Mouse (Mus musculus) embryonic stem cell, embryonic (primary cell): ENCODE results near the gene Clspn.

ENCODE experiments used
- CTCF ChIA-PET, 4 experiments: fragments of 300-600 bp in 2 of 4; fragments of 350-600 bp in 2 of 4; sonication (Branson Sonifier 250); formaldehyde crosslinking; loops; one replicate each; lab custom pipeline; 2022; ENCODE audit warnings: inconsistent platforms in 2 of 4; lab: Charles Lee
- POLR2A ChIA-PET, 4 experiments: fragments of 300-600 bp in 2 of 4; fragments of 350-600 bp in 2 of 4; sonication (Branson Sonifier 250); formaldehyde crosslinking; loops; one replicate each; lab custom pipeline; 2022; ENCODE audit warnings: antibody characterized with exemption in 4 of 4, inconsistent platforms in 1 of 4; lab: Charles Lee

Clspn gene

DNA sequence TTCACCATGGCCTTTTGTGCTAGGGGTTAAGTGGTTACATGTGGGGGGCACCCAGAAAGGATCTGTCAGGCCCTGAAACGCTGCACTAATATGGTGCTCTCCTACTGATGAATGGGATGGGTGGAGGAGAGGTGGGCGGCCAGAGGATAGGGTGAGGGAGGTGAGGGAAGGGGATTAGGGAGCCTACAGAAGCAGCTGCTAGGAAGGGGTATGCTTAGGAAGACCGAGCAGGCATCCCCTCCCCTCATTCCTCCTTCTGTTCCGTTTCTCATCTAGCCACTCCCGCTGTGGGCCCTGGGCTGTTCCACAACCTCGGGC lies 45.7 kb downstream of the Clspn start:
- CTCF ChIA-PET, result interaction anchor here (0.5 to 5.6 kb wide), 10 partner anchors 16 to 390 kb away, joined by 3 to 48 read pairs (median 4); no protein-coding TSS in a partner anchor

DNA sequence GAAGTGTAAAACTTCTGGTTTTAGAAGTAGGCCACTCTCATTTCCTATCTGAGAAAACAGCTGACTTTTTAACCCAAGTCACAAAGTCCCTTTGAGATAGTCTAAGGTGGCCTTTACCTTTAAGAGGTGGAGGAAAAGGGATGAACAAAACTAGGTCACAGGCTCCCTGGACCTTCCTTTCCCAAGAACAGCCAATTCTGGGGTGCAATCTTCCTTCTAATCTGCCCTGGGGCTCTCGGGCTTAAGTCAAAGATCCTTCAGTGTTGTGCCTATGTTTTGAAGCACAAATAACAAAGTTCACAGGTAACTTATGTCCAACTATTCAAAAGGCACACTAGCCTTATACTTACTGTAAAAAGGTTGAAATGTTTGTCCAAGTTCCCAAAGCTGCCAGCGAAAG lies 47.4 kb downstream of the Clspn start:
- CTCF ChIA-PET, result interaction anchor here in 2 of 4 experiments (0.7 to 5.6 kb wide), 2 partner anchors 136 to 235 kb away, joined by 3 to 48 read pairs; no protein-coding TSS in a partner anchor
- POLR2A ChIA-PET, result interaction anchor here (0.6 to 1.5 kb wide), 5 partner anchors 8 to 279 kb away, joined by 3 to 4 read pairs (median 3); partner anchors contain the start of gene Psmb2 (in 1 of the 4)

More for the DNA sequence above, 45.7 kb downstream of the Clspn start:
- POLR2A ChIA-PET, result interaction anchor here (0.6 to 2.7 kb wide), 7 partner anchors 12 to 598 kb away, joined by 3 to 9 read pairs (median 4); partner anchors contain the start of gene Psmb2 (in 2 of the 4)

DNA sequence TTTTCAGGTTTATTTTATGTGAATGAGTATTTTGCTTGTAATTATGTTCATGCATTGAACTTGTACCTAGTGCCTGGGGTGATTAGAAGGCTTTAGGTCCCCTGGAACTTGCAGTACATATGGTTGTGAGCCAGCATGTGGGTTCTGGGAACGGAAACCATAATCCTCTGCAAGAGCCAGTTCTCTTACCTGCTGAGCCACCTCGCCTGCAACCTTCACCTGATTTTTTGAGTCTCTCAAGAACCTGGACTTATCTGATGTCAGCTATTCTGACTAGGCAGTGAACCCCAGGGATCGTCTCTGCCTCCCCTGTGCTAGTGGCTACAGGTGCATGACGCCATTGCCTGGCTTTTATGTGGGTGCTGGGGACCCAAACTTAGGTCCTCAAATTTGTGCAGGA lies 49.0 kb downstream of the Clspn start:
- ChIA-PET CTCF (interaction anchor here in 1 of 4 experiments (1.0 kb wide), 1 partner anchor 234 kb away, joined by 3 read pairs; no protein-coding TSS in a partner anchor), POLR2A (interaction anchor here in 3 of 4 experiments (0.6 to 0.8 kb wide), 3 partner anchors 49 to 1110 kb away, joined by 3 to 4 read pairs (median 3); partner anchors contain the start of gene Clspn (in 1 of the 3))

DNA sequence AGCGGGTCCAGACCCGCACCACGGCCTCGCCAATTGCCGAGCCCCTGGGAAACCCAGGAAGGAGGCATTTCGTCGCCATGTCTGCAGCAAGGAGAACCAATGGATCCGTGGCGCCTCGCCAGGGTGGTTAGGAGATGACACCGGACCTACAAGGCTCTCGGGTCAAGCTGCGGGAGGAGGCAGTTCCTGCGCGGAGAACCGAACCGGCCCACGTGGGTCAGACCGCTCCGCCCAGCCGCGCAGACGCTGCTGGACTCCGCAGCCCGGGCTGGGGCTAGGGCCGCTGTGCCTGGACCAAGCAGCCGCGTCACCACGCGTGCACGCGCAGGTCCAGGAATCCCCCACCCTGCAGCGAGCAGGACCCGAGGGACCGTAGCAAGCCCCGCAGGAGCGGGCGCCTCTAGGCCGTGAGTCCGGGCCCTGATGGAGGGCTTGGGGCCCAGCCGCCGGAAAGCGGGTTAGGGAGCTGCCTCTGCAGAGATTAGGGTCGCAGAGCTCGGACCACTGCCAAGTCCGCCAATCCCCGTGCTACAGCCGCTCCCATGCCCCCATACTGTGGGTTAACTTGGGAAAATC lies 53.0 kb downstream of the Clspn start, which contains the start of gene 5730409E04Rik:
Gene 5730409E04Rik, plus strand, starts transcription at position 213 of the 576 bp plus-strand sequence.
- ChIA-PET CTCF (interaction anchor here (0.5 to 1.7 kb wide), 13 partner anchors 9 to 833 kb away, joined by 3 to 8 read pairs (median 3); partner anchors contain the start of genes AU040320 (in 1 of the 4) and Ncdn (in 1 of the 4)), POLR2A (interaction anchor here (0.5 to 3.0 kb wide), 19 partner anchors 10 to 383 kb away, joined by 3 to 16 read pairs (median 4); partner anchors contain the start of genes AU040320 (in 1 of the 4), Ago3 (in 1 of the 4), Clspn (in 1 of the 4) and Ncdn (in 1 of the 4))

DNA sequence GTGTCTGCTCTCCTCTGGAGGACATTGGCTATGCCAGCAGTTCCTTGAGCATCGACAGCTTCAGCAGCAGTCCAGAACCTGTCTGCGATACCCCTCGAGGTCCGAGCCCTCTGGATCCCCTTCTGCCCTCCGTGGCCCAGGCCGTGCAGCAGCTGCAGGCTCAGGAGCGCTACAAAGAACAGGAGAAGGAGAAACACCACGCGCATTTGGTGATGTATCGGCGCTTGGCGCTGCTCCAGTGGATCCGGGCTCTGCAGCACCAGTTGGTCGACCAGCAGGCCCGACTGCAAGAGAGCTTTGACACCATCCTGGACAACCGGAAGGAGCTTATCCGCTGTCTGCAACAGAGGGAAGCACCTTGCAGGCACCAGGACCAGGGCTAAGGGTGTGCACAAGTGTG lies 55.3 kb downstream of the Clspn start:
- CTCF ChIA-PET, result no interaction called here

DNA sequence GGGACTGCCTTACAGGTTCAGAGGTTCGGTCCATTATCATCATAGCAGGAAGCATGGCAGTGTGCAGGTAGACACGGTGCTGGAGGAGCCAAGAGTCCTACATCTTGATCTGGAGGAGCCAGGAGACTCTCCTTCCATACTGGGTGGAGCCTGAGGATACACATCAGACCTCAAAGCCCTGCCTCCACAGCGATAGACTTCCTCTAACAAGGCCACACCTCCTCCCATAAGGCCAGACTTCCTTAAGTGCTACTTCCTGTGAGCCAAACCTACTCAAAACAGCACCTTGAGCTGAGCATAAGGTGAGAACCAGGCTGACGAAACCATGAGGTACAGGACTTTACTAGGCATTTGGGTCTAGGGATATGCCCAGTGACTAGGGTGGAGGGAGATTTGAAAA lies 59.6 kb downstream of the Clspn start:
- POLR2A ChIA-PET, result interaction anchor here in 1 of 4 experiments (0.8 kb wide), 1 partner anchor 10 kb away, joined by 3 read pairs; no protein-coding TSS in a partner anchor
- CTCF ChIA-PET, result no interaction called here

More for the DNA sequence above, 55.3 kb downstream of the Clspn start:
- POLR2A ChIA-PET, result interaction anchor here in 3 of 4 experiments (0.6 to 2.6 kb wide), 8 partner anchors 8 to 140 kb away, joined by 3 to 11 read pairs (median 3); partner anchors contain the start of gene Psmb2 (in 1 of the 3)

DNA sequence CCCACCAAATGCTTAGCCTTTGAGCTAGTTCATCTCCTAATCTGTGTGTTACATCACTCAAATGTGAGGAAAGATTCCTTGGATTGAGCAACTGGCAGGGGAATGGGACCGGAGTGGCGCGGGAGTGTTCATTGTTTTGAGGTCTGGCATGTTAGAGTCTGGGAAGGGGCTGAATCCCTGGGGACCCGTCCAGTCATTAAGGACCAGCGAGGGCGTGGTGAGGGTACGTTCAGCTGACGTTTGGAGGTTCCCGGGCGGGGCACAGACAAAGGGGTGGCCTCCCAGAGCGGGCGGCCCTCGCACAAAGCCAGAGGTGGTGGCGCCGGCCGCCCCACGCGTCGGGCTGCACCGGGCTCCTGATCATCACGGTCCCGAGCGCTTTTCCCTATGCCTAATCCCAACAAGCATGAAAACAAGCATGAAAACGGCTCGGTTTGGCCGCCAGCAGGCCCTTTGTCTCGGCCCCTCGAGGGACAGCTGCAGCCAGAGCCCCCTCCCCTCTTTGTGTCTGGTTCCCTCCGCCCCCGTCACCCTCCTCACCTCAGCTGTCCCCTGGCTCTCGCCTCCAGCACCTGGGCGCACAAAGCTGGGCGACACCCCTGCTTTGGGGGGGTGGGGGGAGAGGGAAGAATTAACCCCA lies 63.1 kb downstream of the Clspn start:
- CTCF ChIA-PET, result interaction anchor here in 2 of 4 experiments (0.6 to 1.4 kb wide), 5 partner anchors 9 to 894 kb away, joined by 3 to 6 read pairs (median 5); no protein-coding TSS in a partner anchor

DNA sequence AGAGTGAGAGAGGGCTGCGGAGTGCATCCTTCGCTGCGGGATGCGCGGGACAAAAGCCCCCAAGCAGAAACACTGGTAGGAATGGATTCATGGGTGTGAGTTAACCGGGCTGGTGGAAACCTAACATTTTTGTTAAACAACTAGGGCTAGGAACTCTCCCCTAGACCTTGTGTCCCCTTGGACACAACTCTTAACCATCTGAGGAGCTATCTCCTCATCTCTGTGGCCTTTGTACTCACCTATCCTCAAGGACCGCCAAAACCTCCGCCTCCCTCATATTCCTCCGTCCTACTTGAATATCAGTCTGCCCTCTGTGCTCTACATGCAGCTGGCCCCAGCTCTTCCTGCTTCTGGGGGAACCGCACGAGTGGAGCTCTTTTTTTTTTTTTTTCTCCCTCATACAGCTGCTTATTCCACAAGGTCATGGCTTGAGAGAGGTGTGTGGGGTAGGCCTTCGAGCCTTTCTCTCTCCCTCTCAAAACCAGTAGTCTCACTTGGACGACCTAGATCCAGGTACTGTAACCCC lies 63.7 kb downstream of the Clspn start:
- ChIA-PET CTCF (interaction anchor here in 2 of 4 experiments (1.3 to 1.4 kb wide), 3 partner anchors 10 to 20 kb away, joined by 3 to 5 read pairs (median 4); no protein-coding TSS in a partner anchor), POLR2A (interaction anchor here in 2 of 4 experiments (0.6 to 2.7 kb wide), 6 partner anchors 10 to 133 kb away, joined by 3 to 11 read pairs (median 6); partner anchors contain the start of genes 5730409E04Rik (in 2 of the 2), AU040320 (in 1 of the 2), Ncdn (in 1 of the 2) and Psmb2 (in 1 of the 2))

More for the DNA sequence above, 63.1 kb downstream of the Clspn start:
- POLR2A ChIA-PET, result interaction anchor here in 2 of 4 experiments (0.6 to 2.7 kb wide), 7 partner anchors 9 to 134 kb away, joined by 3 to 11 read pairs (median 4); partner anchors contain the start of genes 5730409E04Rik (in 2 of the 2), AU040320 (in 1 of the 2), Ncdn (in 1 of the 2) and Psmb2 (in 1 of the 2)

DNA sequence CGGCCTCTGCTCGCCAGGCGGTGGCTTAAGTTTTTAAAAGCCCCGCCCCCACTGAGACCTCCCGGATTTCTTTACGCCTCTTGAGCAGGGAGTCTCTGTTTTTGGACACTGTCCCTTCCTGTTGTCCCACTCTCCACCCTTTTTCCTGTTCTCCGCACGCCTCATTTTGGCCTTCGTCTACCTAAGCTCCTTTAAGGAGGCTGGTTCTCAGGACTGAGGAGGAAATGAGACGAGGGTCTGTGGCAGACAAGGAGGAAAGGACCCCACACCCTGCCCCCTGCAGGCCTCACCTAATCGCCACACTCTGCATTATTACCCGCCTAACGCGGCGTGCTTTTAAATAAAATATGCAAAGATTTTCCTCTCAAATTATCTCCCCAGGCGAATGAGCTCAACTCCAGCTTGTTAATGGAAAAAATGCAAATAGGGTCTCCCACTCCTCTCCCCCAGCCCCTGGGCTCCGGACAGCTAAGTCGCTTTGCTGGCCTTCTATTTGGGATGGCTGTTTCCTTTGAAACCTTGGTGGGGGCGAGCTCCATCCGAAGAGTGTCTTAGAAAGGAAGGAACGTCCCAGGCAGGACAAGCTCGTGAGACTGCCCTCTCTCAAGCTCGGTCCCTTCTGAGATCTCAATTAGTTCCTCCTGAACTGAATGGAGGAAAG lies 70.4 kb downstream of the Clspn start:
- ChIA-PET POLR2A (interaction anchor here in 2 of 4 experiments (0.8 to 1.4 kb wide), 5 partner anchors 9 to 126 kb away, joined by 3 to 7 read pairs (median 3); partner anchors contain the start of genes 5730409E04Rik (in 1 of the 2), AU040320 (in 1 of the 2), Clspn (in 1 of the 2) and Ncdn (in 1 of the 2)), CTCF (interaction anchor here in 3 of 4 experiments (0.6 to 1.4 kb wide), 7 partner anchors 9 to 365 kb away, joined by 3 to 4 read pairs (median 3); no protein-coding TSS in a partner anchor)

DNA sequence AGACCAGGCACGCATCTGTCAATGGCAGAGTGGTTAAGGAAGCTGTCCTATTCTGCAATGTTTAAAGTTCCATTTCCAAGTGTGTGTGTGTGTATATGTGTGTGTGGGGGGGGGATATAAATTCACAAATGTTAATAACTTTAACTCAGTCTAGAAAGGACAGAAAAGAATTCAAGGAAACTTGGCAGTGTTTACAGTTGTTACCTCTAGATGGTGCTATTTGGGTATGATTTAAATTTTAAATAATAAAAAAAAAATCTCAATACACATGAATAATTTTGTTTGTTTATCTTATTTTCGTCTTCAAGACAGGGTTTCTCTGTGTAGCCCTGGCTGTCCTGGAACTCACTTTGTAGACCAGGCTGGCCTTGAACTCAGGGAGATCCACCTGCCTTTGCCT lies 75.2 kb downstream of the Clspn start:
- CTCF ChIA-PET, result interaction anchor here in 2 of 4 experiments (0.6 to 0.7 kb wide), 3 partner anchors 35 to 224 kb away, joined by 3 read pairs; no protein-coding TSS in a partner anchor
- POLR2A ChIA-PET, result no interaction called here

DNA sequence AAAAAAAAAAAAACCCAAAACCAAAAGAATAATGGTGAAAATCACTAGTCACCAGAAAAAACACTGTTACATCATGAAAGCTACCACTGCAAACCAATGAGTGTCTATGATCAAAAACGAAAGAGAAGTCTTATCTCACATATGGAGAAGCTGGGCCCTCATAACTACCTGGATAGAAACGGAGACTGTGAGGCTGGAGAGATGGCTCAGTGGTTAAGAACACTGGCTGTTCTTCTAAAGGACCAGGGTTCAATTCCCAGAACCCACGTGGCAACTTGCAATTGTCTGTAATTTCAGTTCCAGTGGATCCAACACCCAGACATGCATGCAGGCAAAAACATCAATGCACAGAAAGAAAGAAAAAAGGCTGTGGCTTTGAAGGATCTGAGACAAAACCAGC lies 75.9 kb downstream of the Clspn start:
- ChIA-PET POLR2A (no interaction called here), CTCF (interaction anchor here in 2 of 4 experiments (0.6 kb wide), 2 partner anchors 224 to 478 kb away, joined by 3 to 5 read pairs; no protein-coding TSS in a partner anchor)

DNA sequence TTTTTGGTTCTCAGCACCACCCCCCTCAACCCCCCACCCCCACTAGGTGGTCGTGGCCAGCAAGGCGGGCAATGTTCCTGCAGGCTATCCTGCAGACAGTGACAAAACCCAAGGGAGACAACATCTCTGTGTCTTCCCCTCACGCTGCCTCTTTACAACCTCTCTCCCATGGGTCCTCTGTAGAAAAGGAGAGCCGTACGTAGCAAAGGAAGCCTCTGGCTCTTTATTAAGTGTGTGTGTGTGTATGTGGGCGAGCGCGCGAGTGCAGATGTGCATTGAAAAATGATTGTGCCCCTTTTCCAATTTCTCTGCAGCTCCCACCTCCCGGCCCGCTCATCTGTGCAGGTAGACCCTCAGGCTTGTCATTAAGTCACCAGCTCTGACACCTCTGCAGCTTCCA lies 79.6 kb downstream of the Clspn start:
- POLR2A ChIA-PET, result interaction anchor here in 2 of 4 experiments (0.6 to 1.7 kb wide), 4 partner anchors 9 to 159 kb away, joined by 3 to 13 read pairs (median 3); partner anchors contain the start of gene Psmb2 (in 1 of the 2)
- CTCF ChIA-PET, result interaction anchor here in 2 of 4 experiments (0.6 to 1.4 kb wide), 2 partner anchors 9 to 82 kb away, joined by 3 to 6 read pairs; no protein-coding TSS in a partner anchor

DNA sequence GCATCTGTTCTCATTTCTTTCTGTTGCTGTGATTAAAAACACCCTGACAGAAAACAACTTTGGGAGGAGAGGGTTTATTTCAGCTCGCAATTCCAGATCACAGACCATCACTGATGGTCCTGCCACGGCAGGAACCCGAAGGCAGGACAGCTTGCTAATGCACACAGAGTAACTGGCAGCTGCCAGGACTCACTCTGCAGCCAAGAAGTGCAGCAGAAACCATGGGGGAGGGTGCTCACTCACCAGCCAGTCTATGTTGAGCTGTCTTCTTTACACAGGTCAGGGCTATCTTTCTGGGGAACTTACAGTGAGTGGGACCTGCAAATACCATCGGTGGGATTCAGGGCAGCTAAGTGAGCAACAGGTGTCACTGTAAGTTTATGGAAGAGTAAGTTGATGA lies 80.7 kb downstream of the Clspn start:
- POLR2A ChIA-PET, result interaction anchor here in 1 of 4 experiments (0.6 to 1.7 kb wide), 2 partner anchors 11 to 40 kb away, joined by 3 to 10 read pairs; partner anchors contain the start of gene Psmb2
- CTCF ChIA-PET, result interaction anchor here in 1 of 4 experiments (1.4 kb wide), 1 partner anchor 10 kb away, joined by 3 read pairs; no protein-coding TSS in a partner anchor

DNA sequence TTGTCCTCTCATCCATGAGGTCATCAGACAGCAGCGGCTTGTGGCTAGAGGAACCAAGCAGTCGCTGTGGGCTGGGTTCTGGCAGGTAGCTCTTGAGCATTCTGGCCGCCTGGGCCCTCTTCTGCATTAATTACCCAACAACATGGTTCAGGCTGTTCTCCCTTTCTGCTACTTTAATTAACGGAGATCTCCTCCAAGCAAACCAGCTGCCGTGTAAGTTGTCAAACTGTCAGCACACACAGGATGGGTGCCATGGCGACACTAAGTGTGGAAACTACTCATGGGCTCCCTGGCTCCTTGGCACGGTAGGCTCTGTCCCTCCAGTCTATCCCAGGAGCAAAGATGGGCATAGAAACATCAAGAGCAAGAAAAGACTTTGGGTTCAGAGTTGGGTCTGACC lies 82.6 kb downstream of the Clspn start:
- CTCF ChIA-PET, result no interaction called here
- POLR2A ChIA-PET, result interaction anchor here in 2 of 4 experiments (0.7 to 1.0 kb wide), 2 partner anchors 29 to 106 kb away, joined by 3 to 5 read pairs; no protein-coding TSS in a partner anchor

DNA sequence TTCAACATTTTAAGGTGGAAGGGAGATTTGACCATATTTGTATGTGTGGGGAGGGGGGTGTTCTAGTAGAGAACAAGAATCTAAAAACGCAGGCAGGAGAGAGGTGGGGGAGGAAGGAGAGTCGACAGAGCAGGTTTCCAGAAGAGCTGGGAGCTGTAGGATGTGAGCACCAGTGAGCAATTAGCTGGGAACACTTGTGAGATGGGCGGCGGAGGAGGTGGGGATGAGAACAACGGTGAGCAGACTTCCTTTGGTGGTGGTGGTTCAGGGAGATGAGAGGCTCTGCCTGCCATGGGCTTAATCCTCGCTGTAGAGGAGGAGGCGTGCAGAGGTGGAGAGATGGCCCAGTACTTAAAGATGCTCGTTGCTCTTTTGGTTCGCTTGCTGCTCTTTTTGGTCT lies 85.2 kb downstream of the Clspn start:
- CTCF ChIA-PET, result no interaction called here
- POLR2A ChIA-PET, result interaction anchor here in 1 of 4 experiments (1.5 kb wide), 1 partner anchor 15 kb away, joined by 3 read pairs; no protein-coding TSS in a partner anchor
